Mouse (Mus musculus): ENCODE measurements around the gene Col18a1.
A peak's percentile ranks its signal among the peaks of the same experiment; 100 is the strongest.

The Col18a1 gene

GRCm38 (mm10) chr10:77165963-77166717 is at the start of gene Col18a1:
Col18a1 (minus strand) TSS chr10:77166548.
- ATAC-seq (ENCODE audit: low TSS enrichment), result no peak

GRCm38 (mm10) chr10:77215641-77216040 is 49.3 kb upstream of the Col18a1 start:
- ATAC-seq (ENCODE audit: low TSS enrichment), result no peak

GRCm38 (mm10) chr10:77214586-77214985 is 48.2 kb upstream of the Col18a1 start:
- peak; percentile 58; the same call in 1 of the 2 replicates for ATAC-seq (ENCODE audit: low TSS enrichment)

GRCm38 (mm10) chr10:77213483-77213882 is 47.1 kb upstream of the Col18a1 start:
- no peak for ATAC-seq (ENCODE audit: low TSS enrichment)

- ATAC-seq (ENCODE audit: low TSS enrichment), result no peak
Measured at GRCm38 (mm10) chr10:77212354-77213120, 46.2 kb upstream of the Col18a1 start.

GRCm38 (mm10) chr10:77211116-77211570 is 44.8 kb upstream of the Col18a1 start:
- ATAC-seq (ENCODE audit: low TSS enrichment), result peak; percentile 62

GRCm38 (mm10) chr10:77210666-77211065 is 44.3 kb upstream of the Col18a1 start:
- ATAC-seq (ENCODE audit: low TSS enrichment), result no peak

GRCm38 (mm10) chr10:77209261-77209660 is 42.9 kb upstream of the Col18a1 start:
- no peak for ATAC-seq (ENCODE audit: low TSS enrichment)

- ATAC-seq (ENCODE audit: low TSS enrichment), result peak; percentile 94
Measured at GRCm38 (mm10) chr10:77206565-77207079, 40.3 kb upstream of the Col18a1 start.

- no peak for ATAC-seq (ENCODE audit: low TSS enrichment)
Measured at GRCm38 (mm10) chr10:77206134-77206533, 39.8 kb upstream of the Col18a1 start.

GRCm38 (mm10) chr10:77203960-77204359 is 37.6 kb upstream of the Col18a1 start:
- ATAC-seq (ENCODE audit: low TSS enrichment), result no peak

- ATAC-seq (ENCODE audit: low TSS enrichment), result no peak
Measured at GRCm38 (mm10) chr10:77201919-77202318, 35.6 kb upstream of the Col18a1 start.

GRCm38 (mm10) chr10:77200295-77200694 is 33.9 kb upstream of the Col18a1 start:
- no peak for ATAC-seq (ENCODE audit: low TSS enrichment)

- no peak for ATAC-seq (ENCODE audit: low TSS enrichment)
Measured at GRCm38 (mm10) chr10:77199229-77199628, 32.9 kb upstream of the Col18a1 start.

GRCm38 (mm10) chr10:77197469-77198209 is 31.3 kb upstream of the Col18a1 start:
- ATAC-seq (ENCODE audit: low TSS enrichment), result no peak

- ATAC-seq (ENCODE audit: low TSS enrichment), result no peak
Measured at GRCm38 (mm10) chr10:77196676-77197075, 30.3 kb upstream of the Col18a1 start.

GRCm38 (mm10) chr10:77196115-77196514 is 29.8 kb upstream of the Col18a1 start:
- ATAC-seq (ENCODE audit: low TSS enrichment), result no peak

- no peak for ATAC-seq (ENCODE audit: low TSS enrichment)
Measured at GRCm38 (mm10) chr10:77193495-77193894, 27.1 kb upstream of the Col18a1 start.

GRCm38 (mm10) chr10:77192745-77193144 is 26.4 kb upstream of the Col18a1 start:
- no peak for ATAC-seq (ENCODE audit: low TSS enrichment)

- ATAC-seq (ENCODE audit: low TSS enrichment), result no peak
Measured at GRCm38 (mm10) chr10:77190967-77191915, 24.9 kb upstream of the Col18a1 start.

GRCm38 (mm10) chr10:77187427-77187826 is 21.1 kb upstream of the Col18a1 start:
- no peak for ATAC-seq (ENCODE audit: low TSS enrichment)
